Mouse (Mus musculus): ENCODE measurements around the gene Gm44965. TPM values are rescaled to one million over a fixed set of nuclear protein-coding genes. Genes with fewer than 3 reads are reported as not detected.

Gm44965 gene
- polyA plus RNA-seq, 1 experiment = 1.5 TPM

- H3K4me2 ChIP-seq (ENCODE audit: low read depth) = no peak overlapping the region
- H3K36me3 ChIP-seq (ENCODE audit: control insufficient read depth, insufficient read depth) = no peaks in the 10 kb centered on the region
- H3K79me2 ChIP-seq (ENCODE audit: control insufficient read depth, insufficient read depth) = no peaks in the 10 kb centered on the region
- H3K27me3 ChIP-seq (ENCODE audit: control insufficient read depth, insufficient read depth, insufficient read length) = peaks cover 7% of the 10 kb centered on the region
- no peak overlapping the region for H3ac ChIP-seq (ENCODE audit: control insufficient read depth, insufficient read length)
- TF ChIP-seq MAX (IDR thresholded peaks at IDR 0.05; ENCODE audit: low read depth) = no peak
- TF ChIP-seq MYOG (IDR thresholded peaks at IDR 0.05; ENCODE audit: control insufficient read depth in 1 of 3, insufficient read depth in 1 of 3, insufficient read length in 2 of 3, low read depth in 2 of 3) = no peak
- no peak for TF ChIP-seq POLR2AphosphoS2 (IDR thresholded peaks at IDR 0.05; ENCODE audit: insufficient read length, low read depth)
- TF ChIP-seq REST (IDR thresholded peaks at IDR 0.05; ENCODE audit: insufficient read depth, insufficient read length) = no peak
- TF ChIP-seq E2F4 (IDR thresholded peaks at IDR 0.05; ENCODE audit: insufficient read depth) = no peak
- no peak for TF ChIP-seq TCF3 (IDR thresholded peaks at IDR 0.05; ENCODE audit: insufficient read length, low read depth)
- no peak for TF ChIP-seq USF1 (IDR thresholded peaks at IDR 0.05; ENCODE audit: low read depth)
- TF ChIP-seq TCF12 (IDR thresholded peaks at IDR 0.05; ENCODE audit: insufficient read depth, poor library complexity, severe bottlenecking) = no peak
- no peak for TF ChIP-seq POLR2A (IDR thresholded peaks at IDR 0.05; ENCODE audit: insufficient read length, low read depth)
- no peak for TF ChIP-seq MYOD1 (IDR thresholded peaks at IDR 0.05; ENCODE audit: control insufficient read depth in 1 of 3, insufficient read length in 2 of 3, low read depth in 2 of 3)
- TF ChIP-seq SRF (IDR thresholded peaks at IDR 0.05; ENCODE audit: control insufficient read depth, insufficient read length, low read depth) = no peak
- no peak for TF ChIP-seq CEBPB (IDR thresholded peaks at IDR 0.05; ENCODE audit: insufficient read depth, poor library complexity, severe bottlenecking)
- no peak overlapping the region for H3K4me3 ChIP-seq
Observed at GRCm38 (mm10) chr6:48668022-48668421, 74.3 kb downstream of the Gm44965 start.

Other genes starting within 250 kb of the Gm44965 start
- 2.6 TPM for gene Krba1, start 198.4 kb upstream of the Gm44965 start, polyA plus RNA-seq (2012; fragmentation: generic; extraction: Trizol)
- gene Zfp467, start 148.1 kb upstream of the Gm44965 start, polyA plus RNA-seq (2012; fragmentation: generic; extraction: Trizol) = 1.7 TPM
- gene Sspo, start 145.7 kb upstream of the Gm44965 start, polyA plus RNA-seq (2012; fragmentation: generic; extraction: Trizol) = 2.5 TPM
- 5.1 TPM for gene Atp6v0e2, start 56.3 kb upstream of the Gm44965 start, polyA plus RNA-seq (2012; fragmentation: generic; extraction: Trizol)
- gene Lrrc61, start 39.1 kb upstream of the Gm44965 start, polyA plus RNA-seq (2012; fragmentation: generic; extraction: Trizol) = 10.0 TPM
- 0.17 TPM for gene Rarres2, start 21.2 kb upstream of the Gm44965 start, polyA plus RNA-seq (2012; fragmentation: generic; extraction: Trizol)
- gene Gm45021, start 4.3 kb upstream of the Gm44965 start, polyA plus RNA-seq (2012; fragmentation: generic; extraction: Trizol) = not detected
- gene Repin1, start 58 bp upstream of the Gm44965 start, polyA plus RNA-seq (2012; fragmentation: generic; extraction: Trizol) = 15.3 TPM
- gene Zfp775, start 8.1 kb downstream of the Gm44965 start, polyA plus RNA-seq (2012; fragmentation: generic; extraction: Trizol) = 4.1 TPM
- 0.01 TPM for gene AI854703, start 32.8 kb downstream of the Gm44965 start, polyA plus RNA-seq (2012; fragmentation: generic; extraction: Trizol)
- 0.01 TPM for gene Gimap8, start 53.3 kb downstream of the Gm44965 start, polyA plus RNA-seq (2012; fragmentation: generic; extraction: Trizol)
- gene Gimap9, start 82.2 kb downstream of the Gm44965 start, polyA plus RNA-seq (2012; fragmentation: generic; extraction: Trizol) = 0.42 TPM
- gene Gimap4, start 90.6 kb downstream of the Gm44965 start, polyA plus RNA-seq (2012; fragmentation: generic; extraction: Trizol) = not detected
- not detected for gene Gimap6, start 114.3 kb downstream of the Gm44965 start, polyA plus RNA-seq (2012; fragmentation: generic; extraction: Trizol)
- gene Gm28053, start 124.7 kb downstream of the Gm44965 start, polyA plus RNA-seq (2012; fragmentation: generic; extraction: Trizol) = not detected
- not detected for gene Gimap7, start 124.7 kb downstream of the Gm44965 start, polyA plus RNA-seq (2012; fragmentation: generic; extraction: Trizol)
- gene Gimap1, start 145.1 kb downstream of the Gm44965 start, polyA plus RNA-seq (2012; fragmentation: generic; extraction: Trizol) = not detected
- not detected for gene Gimap5, start 152.3 kb downstream of the Gm44965 start, polyA plus RNA-seq (2012; fragmentation: generic; extraction: Trizol)
- gene Gimap3, start 176.9 kb downstream of the Gm44965 start, polyA plus RNA-seq (2012; fragmentation: generic; extraction: Trizol) = not detected
- gene Tmem176a, start 247.0 kb downstream of the Gm44965 start, polyA plus RNA-seq (2012; fragmentation: generic; extraction: Trizol) = 3.0 TPM
- 9.9 TPM for gene Tmem176b, start 247.6 kb downstream of the Gm44965 start, polyA plus RNA-seq (2012; fragmentation: generic; extraction: Trizol)

Data from myocyte (in vitro differentiated cells).